Mouse (Mus musculus) ES-Bruce4 (cell line): ENCODE results near the gene Rnf181. TPM values are rescaled to one million over a fixed set of nuclear protein-coding genes. Genes with fewer than 3 reads are reported as not detected.

ENCODE experiments used
- H3K27ac ChIP-seq: 2 replicates; pipeline ENCODE4 v1.5.1; 2012; ENCODE audit warnings: low read length, inconsistent platforms; ENCODE audit not compliant: insufficient read depth
- H3K27me3 ChIP-seq: 2 replicates; pipeline ENCODE4 v1.6.1; 2012; ENCODE audit warnings: mild to moderate bottlenecking, low read length, inconsistent platforms; ENCODE audit not compliant: control insufficient read depth, poor library complexity, insufficient read depth, severe bottlenecking
- H3K36me3 ChIP-seq: 2 replicates; pipeline ENCODE4 v1.6.1; 2012; ENCODE audit warnings: inconsistent platforms, mild to moderate bottlenecking, low read length, moderate library complexity; ENCODE audit not compliant: control insufficient read depth, poor library complexity, insufficient read depth, severe bottlenecking
- H3K4me1 ChIP-seq: one replicate; pipeline ENCODE4 v1.8.1; 2011; ENCODE audit warnings: low read length; ENCODE audit not compliant: control insufficient read depth, insufficient read depth
- H3K4me3 ChIP-seq: 2 replicates; pipeline ENCODE4 v1.5.1; 2011; ENCODE audit warnings: low read depth, mild to moderate bottlenecking, low read length
- H3K9ac ChIP-seq: 2 replicates; pipeline ENCODE4 v1.6.1; 2012; ENCODE audit warnings: low read depth, mild to moderate bottlenecking, inconsistent platforms; ENCODE audit not compliant: poor library complexity, severe bottlenecking
- H3K9me3 ChIP-seq: replicated peaks from 2 replicates; pipeline ENCODE4 v1.6.1; 2012; ENCODE audit warnings: mild to moderate bottlenecking, low read length, inconsistent platforms; ENCODE audit not compliant: control insufficient read depth, poor library complexity, insufficient read depth, severe bottlenecking
- CTCF ChIP-seq: IDR thresholded peaks from one replicate; pipeline ENCODE4 v1.8.1; 2011; ENCODE audit warnings: low read depth, low read length
- EP300 ChIP-seq: IDR thresholded peaks from 2 replicates; pipeline ENCODE4 v1.6.1; 2011; ENCODE audit warnings: low read depth, low read length; ENCODE audit not compliant: insufficient read depth
- POLR2A ChIP-seq: IDR thresholded peaks from one replicate; pipeline ENCODE4 v1.8.1; 2011; ENCODE audit warnings: low read length; ENCODE audit not compliant: insufficient read depth
- polyA plus RNA-seq: library from polyadenylated mRNA; stranded (reverse); fragments of >200 nt; gene quantifications from 2 replicates; pipeline ENCODE4 v1.2.4, GENCODE M21; 2011; ENCODE audit warnings: low read depth; ENCODE audit not compliant: missing spikeins, insufficient read depth, insufficient read length

Rnf181 gene
- polyA plus RNA-seq, 1 experiment = 79.6 TPM

- H3K27ac ChIP-seq = no peak overlapping the region
- TF ChIP-seq EP300 (no peak), CTCF (no peak), POLR2A (no peak)
- no peaks in the 10 kb centered on the region for H3K9me3 ChIP-seq
- H3K9ac ChIP-seq = no peak overlapping the region
- H3K4me3 ChIP-seq = no peak overlapping the region
- no peaks in the 10 kb centered on the region for H3K4me1 ChIP-seq
- H3K36me3 ChIP-seq = peaks cover 50% of the 10 kb centered on the region
- H3K27me3 ChIP-seq = no peaks in the 10 kb centered on the region
Observed at GRCm38 (mm10) chr6:72319019-72319418, 47.7 kb downstream of the Rnf181 start.

DNA sequence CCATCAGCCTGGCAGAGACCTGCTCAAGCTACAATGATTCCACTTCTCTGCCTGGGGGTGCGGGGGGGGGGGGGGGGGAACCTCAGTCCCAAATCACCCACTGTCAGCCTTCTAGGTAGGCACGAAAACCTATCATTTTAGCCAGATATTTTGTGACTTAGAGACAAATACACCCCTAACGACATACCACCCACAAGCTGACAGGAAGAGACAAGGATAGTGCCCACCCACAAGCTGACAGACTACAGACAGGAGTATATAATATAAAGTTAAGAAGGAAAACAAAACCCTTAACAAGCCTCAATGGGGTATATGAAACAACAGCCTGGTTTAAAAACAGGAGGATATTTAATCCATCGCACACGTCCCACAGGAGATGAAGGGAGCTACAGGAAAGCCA is 48.3 kb downstream of the Rnf181 start:
- Histone ChIP-seq H3K36me3 (peaks cover 47% of the 10 kb centered on the region), H3K9ac (no peak overlapping the region)
- TF ChIP-seq POLR2A (no peak), EP300 (no peak), CTCF (no peak)

GRCm38 (mm10) chr6:72316044-72316443 is 50.7 kb downstream of the Rnf181 start:
- H3K36me3 ChIP-seq = peaks cover 36% of the 10 kb centered on the region

More for the DNA sequence above, 48.3 kb downstream of the Rnf181 start:
- Histone ChIP-seq H3K4me3 (no peak overlapping the region), H3K9me3 (no peaks in the 10 kb centered on the region), H3K27me3 (no peaks in the 10 kb centered on the region), H3K4me1 (no peaks in the 10 kb centered on the region), H3K27ac (no peak overlapping the region)

GRCm38 (mm10) chr6:72315384-72315783 is 51.4 kb downstream of the Rnf181 start:
- Histone ChIP-seq H3K4me3 (no peak overlapping the region), H3K9ac (no peak overlapping the region), H3K36me3 (peaks cover 30% of the 10 kb centered on the region), H3K9me3 (no peaks in the 10 kb centered on the region), H3K27me3 (no peaks in the 10 kb centered on the region), H3K27ac (no peak overlapping the region), H3K4me1 (no peaks in the 10 kb centered on the region)
- TF ChIP-seq POLR2A (no peak), EP300 (no peak)

More at GRCm38 (mm10) chr6:72316044-72316443, 50.7 kb downstream of the Rnf181 start:
- TF ChIP-seq CTCF (no peak), EP300 (no peak), POLR2A (no peak)
- no peaks in the 10 kb centered on the region for H3K9me3 ChIP-seq
- H3K4me3 ChIP-seq = no peak overlapping the region
- H3K27me3 ChIP-seq = no peaks in the 10 kb centered on the region
- no peaks in the 10 kb centered on the region for H3K4me1 ChIP-seq
- no peak overlapping the region for H3K9ac ChIP-seq
- H3K27ac ChIP-seq = no peak overlapping the region

DNA sequence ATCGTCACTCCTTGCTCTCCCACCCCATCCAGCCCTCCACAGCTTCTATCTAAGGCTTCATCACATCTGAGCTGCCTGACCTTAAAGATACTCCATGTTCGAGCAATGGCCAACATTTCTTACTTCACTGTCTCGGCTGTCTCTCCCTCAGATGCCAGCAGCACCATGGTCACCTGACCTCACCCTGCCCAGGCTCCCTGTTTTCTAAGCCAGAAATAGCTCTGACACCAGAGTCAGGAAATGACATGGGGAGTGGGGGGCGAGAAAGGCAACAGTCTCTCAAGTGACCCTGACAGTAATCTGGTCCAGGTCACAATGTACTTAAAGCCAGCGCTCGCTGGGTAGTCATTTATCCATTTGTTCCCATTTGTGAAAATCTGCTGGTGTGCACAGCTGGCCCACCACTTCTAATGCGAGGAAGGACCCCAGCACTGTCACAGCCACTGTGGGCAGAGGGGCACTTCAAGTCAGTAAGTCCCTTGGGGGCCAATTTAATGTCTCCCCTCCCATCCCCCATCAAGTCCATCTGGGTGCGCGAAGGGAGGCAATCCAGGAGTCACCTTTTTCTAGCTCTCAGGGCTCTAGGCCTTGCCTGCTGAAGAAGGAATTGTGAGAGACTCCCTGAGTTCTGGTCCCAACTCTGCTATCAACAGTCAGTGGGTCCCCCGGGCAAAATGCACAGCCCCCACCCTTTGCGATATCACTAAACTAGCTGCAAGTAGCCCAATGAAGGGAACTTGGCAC is 53.5 kb downstream of the Rnf181 start:
- Histone ChIP-seq H3K4me3 (no peak overlapping the region), H3K9ac (no peak overlapping the region), H3K27ac (no peak overlapping the region), H3K9me3 (no peaks in the 10 kb centered on the region), H3K27me3 (no peaks in the 10 kb centered on the region), H3K4me1 (no peaks in the 10 kb centered on the region), H3K36me3 (peaks cover 13% of the 10 kb centered on the region)
- no peak for TF ChIP-seq CTCF
- no peak for TF ChIP-seq EP300
- no peak for TF ChIP-seq POLR2A

- H3K27me3 ChIP-seq = no peaks in the 10 kb centered on the region
- no peak overlapping the region for H3K4me3 ChIP-seq
- H3K36me3 ChIP-seq = peaks cover 2% of the 10 kb centered on the region
- no peak overlapping the region for H3K9ac ChIP-seq
- TF ChIP-seq EP300 (no peak), POLR2A (no peak), CTCF (no peak)
- H3K9me3 ChIP-seq = no peaks in the 10 kb centered on the region
- H3K4me1 ChIP-seq = no peaks in the 10 kb centered on the region
- no peak overlapping the region for H3K27ac ChIP-seq
Observed at GRCm38 (mm10) chr6:72312198-72312597, 54.6 kb downstream of the Rnf181 start.

Other genes with a start within 250 kb of the Rnf181 start
- gene Atoh8, start 131.4 kb downstream of the Rnf181 start, polyA plus RNA-seq = not detected in 2 replicates
- not detected in 2 replicates for gene Sftpb, start 62.3 kb downstream of the Rnf181 start, polyA plus RNA-seq
- gene Usp39, start 21.8 kb downstream of the Rnf181 start, polyA plus RNA-seq = 72.5 and 76.5 TPM in 2 replicates
- gene 0610030E20Rik, start 19.6 kb downstream of the Rnf181 start, polyA plus RNA-seq = 18.1 and 18.4 TPM in 2 replicates
- gene Tmem150a, start 11.5 kb downstream of the Rnf181 start, polyA plus RNA-seq = 11.0 and 13.0 TPM in 2 replicates
- gene Vamp5, start 13.5 kb upstream of the Rnf181 start, polyA plus RNA-seq = 1.9 and 2.2 TPM in 2 replicates
- 25.6 and 28.4 TPM in 2 replicates for gene Vamp8, start 23.7 kb upstream of the Rnf181 start, polyA plus RNA-seq
- gene Ggcx, start 47.4 kb upstream of the Rnf181 start, polyA plus RNA-seq = 16.6 and 18.8 TPM in 2 replicates
- gene Mat2a, start 72.6 kb upstream of the Rnf181 start, polyA plus RNA-seq = 200 and 211 TPM in 2 replicates
- gene Sh2d6, start 154.8 kb upstream of the Rnf181 start, polyA plus RNA-seq = not detected in 2 replicates
- 55.8 and 60.3 TPM in 2 replicates for gene Capg, start 177.4 kb upstream of the Rnf181 start, polyA plus RNA-seq
- 6.3 and 8.3 TPM in 2 replicates for gene Elmod3, start 231.5 kb upstream of the Rnf181 start, polyA plus RNA-seq
- gene Retsat, start 231.5 kb upstream of the Rnf181 start, polyA plus RNA-seq = 5.2 and 7.8 TPM in 2 replicates